Mouse (Mus musculus): Measurements from ENCODE around the gene Serpinc1. TPM values are rescaled to one million over a fixed set of nuclear protein-coding genes. Genes with fewer than 3 reads are reported as not detected.

Gene Serpinc1
- polyA plus RNA-seq, 1 experiment from 2014 or later: 2.8 TPM

DNA sequence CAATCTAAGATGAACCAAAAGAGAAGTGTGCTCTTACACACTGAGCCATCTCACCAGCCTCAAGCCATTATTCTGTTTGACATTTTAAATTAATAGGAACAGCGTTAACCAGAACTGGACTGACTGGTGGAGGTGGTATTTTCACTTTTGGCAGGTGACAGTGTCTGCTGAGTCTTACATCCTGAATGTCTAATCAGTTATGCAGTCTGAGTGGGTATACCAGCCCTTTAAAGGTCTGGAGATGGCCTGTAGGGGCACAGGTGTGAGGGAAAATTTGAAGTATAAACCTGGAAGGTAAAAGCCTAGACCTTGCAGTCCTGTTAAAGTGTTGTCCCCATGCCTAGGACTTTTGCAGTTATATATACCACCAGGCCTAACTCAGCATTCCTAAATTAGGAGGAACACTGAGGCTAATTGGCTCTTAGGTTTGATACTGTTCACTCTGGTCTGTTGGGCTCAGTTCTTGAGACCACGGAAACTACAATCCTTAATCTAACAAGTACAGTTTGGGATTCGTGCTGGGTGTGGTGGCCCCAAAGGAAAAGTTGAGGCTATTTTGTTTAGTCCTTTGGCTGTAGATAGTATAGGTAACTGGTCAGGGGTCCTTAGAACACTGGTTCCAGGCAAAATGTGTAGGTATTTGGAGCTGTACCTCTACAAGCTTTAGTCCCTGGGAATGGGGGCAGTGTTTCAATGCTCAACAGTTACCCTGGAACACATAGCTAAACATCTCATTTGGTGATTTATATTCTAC, 60.8 kb downstream of the Serpinc1 start:
- WGBS: 8% methylated on average over 3 of the region's 3 CpGs
- Histone ChIP-seq H3K4me3 (replicated peaks) (no peak overlapping the region), H3K4me1 (peaks cover 31% of the 10 kb centered on the region), H3K36me3 (replicated peaks) (peaks cover 62% of the 10 kb centered on the region), H3K4me2 (no peak overlapping the region), H3K9me3 (no peaks in the 10 kb centered on the region), H3K9ac (no peak overlapping the region), H3K27ac (peak overlapping the region; percentile 75), H3K27me3 (no peaks in the 10 kb centered on the region)
- ATAC-seq (ENCODE audit: low FRiP score): no peak

DNA sequence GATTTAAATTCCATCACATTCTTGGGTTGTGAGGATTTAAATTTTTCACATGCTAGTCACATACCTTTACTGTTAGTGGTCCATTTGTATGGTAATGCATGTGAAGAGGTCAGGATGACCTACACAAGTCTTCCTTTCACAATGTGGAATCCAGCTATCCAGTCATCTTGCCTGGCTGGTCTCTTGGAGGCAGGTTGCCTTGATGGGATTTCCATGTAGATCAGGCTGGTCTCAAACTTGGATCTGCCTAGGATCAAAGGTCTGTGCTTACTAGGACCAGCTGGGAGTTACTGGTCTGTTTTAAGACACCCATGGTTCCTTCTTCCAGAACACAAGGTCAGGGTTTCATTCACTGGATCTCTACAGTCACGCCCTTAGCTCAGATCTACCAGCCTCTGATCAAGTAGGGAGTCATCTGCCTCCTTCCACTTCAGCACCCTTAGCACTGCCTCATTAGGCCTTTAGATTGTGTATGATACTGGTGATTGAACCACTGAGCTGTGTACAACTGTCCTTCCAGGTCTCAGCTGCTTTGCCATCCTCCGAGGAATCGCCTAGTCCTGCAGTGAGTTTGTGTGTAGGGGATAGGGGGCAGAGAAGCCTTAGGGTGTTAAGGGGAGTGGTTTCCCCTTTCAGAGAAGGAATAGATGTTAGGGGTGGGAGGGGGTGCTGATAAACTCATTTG, 61.5 kb downstream of the Serpinc1 start:
- peak; percentile 18; the same call in 1 of the 2 replicates for ATAC-seq (ENCODE audit: low FRiP score)
- Histone ChIP-seq H3K9me3 (no peaks in the 10 kb centered on the region), H3K4me3 (replicated peaks) (no peak overlapping the region), H3K4me2 (no peak overlapping the region), H3K27me3 (no peaks in the 10 kb centered on the region), H3K36me3 (replicated peaks) (peaks cover 68% of the 10 kb centered on the region), H3K9ac (no peak overlapping the region), H3K4me1 (peaks cover 31% of the 10 kb centered on the region), H3K27ac (peak overlapping the region; percentile 75)
- WGBS: 9% methylated on average over 3 of the region's 3 CpGs

DNA sequence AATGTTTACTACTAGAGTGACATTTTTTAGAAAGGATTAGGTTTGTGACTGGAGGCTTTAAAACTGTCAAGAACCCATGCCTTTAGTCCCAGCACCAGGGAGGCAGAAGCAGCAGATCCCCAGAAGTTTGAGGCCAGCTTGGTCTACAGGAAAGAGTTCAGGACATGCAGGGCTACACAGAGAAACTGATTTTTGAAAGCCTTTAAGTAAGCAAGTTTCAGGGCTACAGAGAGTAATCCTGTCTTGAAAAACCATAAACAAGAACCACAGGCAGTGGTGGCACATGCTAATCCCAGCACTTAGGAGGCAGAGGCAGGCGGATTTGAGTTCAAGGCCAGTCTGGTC, 62.0 kb downstream of the Serpinc1 start:
- Histone ChIP-seq H3K4me3 (replicated peaks) (no peak overlapping the region), H3K4me2 (no peak overlapping the region), H3K9ac (no peak overlapping the region), H3K27me3 (no peaks in the 10 kb centered on the region), H3K36me3 (replicated peaks) (peaks cover 74% of the 10 kb centered on the region), H3K4me1 (peaks cover 31% of the 10 kb centered on the region), H3K27ac (peak overlapping the region; percentile 75), H3K9me3 (no peaks in the 10 kb centered on the region)
- no peak for ATAC-seq (ENCODE audit: low FRiP score)
- WGBS: 74% methylated on average over 1 of the region's 1 CpGs

DNA sequence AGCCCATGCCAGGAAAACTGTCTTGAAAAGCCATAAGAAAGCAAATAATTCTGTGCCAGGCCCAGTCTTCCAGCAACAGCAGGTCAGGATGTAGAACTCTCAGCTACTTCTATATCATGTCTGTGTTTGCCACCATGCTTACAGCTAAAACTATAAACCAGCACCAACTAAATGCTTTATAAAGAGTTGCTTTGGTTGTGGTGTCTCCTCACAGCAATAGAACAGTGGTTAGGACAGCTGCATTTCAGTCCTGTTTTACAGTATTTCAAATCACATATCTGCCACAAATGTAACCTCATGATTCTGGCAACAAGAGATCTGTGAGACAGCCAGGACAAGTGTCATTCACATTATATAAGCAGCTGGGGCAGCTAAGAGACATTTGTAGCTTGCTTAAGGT, 62.5 kb downstream of the Serpinc1 start:
- peaks cover 78% of the 10 kb centered on the region for H3K36me3 ChIP-seq (replicated peaks)
- no peak overlapping the region for H3K4me2 ChIP-seq
- no peak for ATAC-seq (ENCODE audit: low FRiP score)
- H3K9me3 ChIP-seq: no peaks in the 10 kb centered on the region
- peaks cover 31% of the 10 kb centered on the region for H3K4me1 ChIP-seq
- H3K27ac ChIP-seq: peak overlapping the region; percentile 75; the same call in 1 of the 2 replicates
- H3K4me3 ChIP-seq (replicated peaks): no peak overlapping the region
- H3K27me3 ChIP-seq: no peaks in the 10 kb centered on the region
- H3K9ac ChIP-seq: no peak overlapping the region

DNA sequence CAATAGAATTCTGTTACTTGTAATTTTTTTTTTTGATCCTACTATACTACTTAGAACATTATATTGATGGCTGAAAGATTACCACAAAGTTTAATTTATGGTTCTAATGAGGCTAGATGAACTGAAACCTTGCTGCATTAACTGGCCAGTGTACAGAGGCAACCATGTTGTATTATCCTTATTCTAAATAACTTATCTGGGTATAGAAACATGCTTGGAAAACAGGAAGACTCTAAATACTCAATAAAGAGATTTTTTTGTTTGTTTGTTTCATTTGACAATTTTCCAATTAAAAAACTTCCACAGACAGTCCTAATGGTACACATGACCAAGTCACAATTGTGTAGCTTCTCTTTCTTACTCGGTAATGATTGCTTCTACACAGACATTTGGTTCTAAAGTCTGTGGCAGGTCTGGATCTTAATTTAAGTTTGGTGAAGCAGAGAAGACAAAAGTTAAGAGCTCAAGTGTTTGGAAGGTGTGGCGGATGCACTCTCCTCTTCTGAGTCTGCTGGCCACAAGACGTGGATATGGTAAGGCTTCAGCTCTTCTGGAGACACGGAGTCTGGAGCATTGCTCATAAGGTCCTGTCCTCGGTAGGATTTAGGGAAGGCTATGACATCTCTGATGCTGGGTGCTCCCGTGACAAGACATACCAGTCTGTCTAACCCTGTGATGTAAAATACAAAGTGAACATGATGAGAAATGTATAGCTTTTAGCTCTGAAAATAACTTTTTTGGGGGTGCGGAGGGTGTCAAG, 63.1 kb downstream of the Serpinc1 start:
- no peak overlapping the region for H3K4me2 ChIP-seq
- no peaks in the 10 kb centered on the region for H3K9me3 ChIP-seq
- H3K4me1 ChIP-seq: peaks cover 28% of the 10 kb centered on the region
- peaks cover 82% of the 10 kb centered on the region for H3K36me3 ChIP-seq (replicated peaks)
- no peak overlapping the region for H3K4me3 ChIP-seq (replicated peaks)
- no peak for ATAC-seq (ENCODE audit: low FRiP score)
- H3K27ac ChIP-seq: no peak overlapping the region
- H3K9ac ChIP-seq: no peak overlapping the region
- H3K27me3 ChIP-seq: no peaks in the 10 kb centered on the region
- WGBS: 92% methylated on average over 7 of the region's 7 CpGs

DNA sequence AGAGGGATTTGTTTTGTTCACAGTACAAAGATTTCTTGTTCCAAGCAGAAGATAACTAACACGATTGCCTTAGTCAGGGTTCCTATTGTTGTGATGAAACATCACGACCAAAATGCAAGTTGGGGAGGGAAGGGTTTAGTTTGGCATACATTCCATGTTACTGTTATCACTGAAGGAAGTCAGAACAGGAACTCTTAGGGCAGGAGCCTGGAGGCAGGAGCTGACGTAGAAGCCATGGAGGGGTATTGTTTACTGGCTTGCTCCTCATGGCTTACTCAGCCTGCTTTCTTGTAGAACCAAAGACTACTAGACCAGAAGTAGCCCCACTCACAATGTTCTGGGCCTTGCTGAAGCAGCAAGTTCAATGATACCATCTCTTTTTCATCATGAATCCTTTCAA, 68.6 kb downstream of the Serpinc1 start:
- Histone ChIP-seq H3K9me3 (no peaks in the 10 kb centered on the region), H3K4me2 (no peak overlapping the region), H3K36me3 (replicated peaks) (peaks cover 71% of the 10 kb centered on the region), H3K4me1 (no peaks in the 10 kb centered on the region), H3K4me3 (replicated peaks) (no peak overlapping the region), H3K9ac (no peak overlapping the region), H3K27ac (no peak overlapping the region), H3K27me3 (no peaks in the 10 kb centered on the region)
- ATAC-seq (ENCODE audit: low FRiP score): no peak
- WGBS: 85% methylated on average over 3 of the region's 3 CpGs

Other genes with a start within 250 kb of the Serpinc1 start
- gene Rabgap1l, start 185.4 kb upstream of the Serpinc1 start, polyA plus RNA-seq (2016; fragmentation: Nextera tagmentation; extraction: Ambion mirVana): 18.7 and 19.6 TPM in 2 replicates
- gene Rc3h1, start 72.2 kb upstream of the Serpinc1 start, polyA plus RNA-seq (2016; fragmentation: Nextera tagmentation; extraction: Ambion mirVana): 8.6 and 9.5 TPM in 2 replicates
- 9.9 TPM in 2 replicates for gene Zbtb37, start 56.3 kb downstream of the Serpinc1 start, polyA plus RNA-seq (2016; fragmentation: Nextera tagmentation; extraction: Ambion mirVana)
- gene Dars2, start 92.1 kb downstream of the Serpinc1 start, polyA plus RNA-seq (2016; fragmentation: Nextera tagmentation; extraction: Ambion mirVana): 49.0 and 49.3 TPM in 2 replicates
- 38.3 and 39.7 TPM in 2 replicates for gene Cenpl, start 92.1 kb downstream of the Serpinc1 start, polyA plus RNA-seq (2016; fragmentation: Nextera tagmentation; extraction: Ambion mirVana)
- 20.9 and 21.4 TPM in 2 replicates for gene Klhl20, start 152.9 kb downstream of the Serpinc1 start, polyA plus RNA-seq (2016; fragmentation: Nextera tagmentation; extraction: Ambion mirVana)
- 10.0 and 10.4 TPM in 2 replicates for gene Ankrd45, start 164.1 kb downstream of the Serpinc1 start, polyA plus RNA-seq (2016; fragmentation: Nextera tagmentation; extraction: Ambion mirVana)
- gene Tex50, start 180.7 kb downstream of the Serpinc1 start, polyA plus RNA-seq (2016; fragmentation: Nextera tagmentation; extraction: Ambion mirVana): 0.32 and 0.44 TPM in 2 replicates

Measured in forebrain, embryonic 12.5 days (tissue).